Mouse (Mus musculus): ENCODE data around the gene Hrh2.

Gene Hrh2

DNA sequence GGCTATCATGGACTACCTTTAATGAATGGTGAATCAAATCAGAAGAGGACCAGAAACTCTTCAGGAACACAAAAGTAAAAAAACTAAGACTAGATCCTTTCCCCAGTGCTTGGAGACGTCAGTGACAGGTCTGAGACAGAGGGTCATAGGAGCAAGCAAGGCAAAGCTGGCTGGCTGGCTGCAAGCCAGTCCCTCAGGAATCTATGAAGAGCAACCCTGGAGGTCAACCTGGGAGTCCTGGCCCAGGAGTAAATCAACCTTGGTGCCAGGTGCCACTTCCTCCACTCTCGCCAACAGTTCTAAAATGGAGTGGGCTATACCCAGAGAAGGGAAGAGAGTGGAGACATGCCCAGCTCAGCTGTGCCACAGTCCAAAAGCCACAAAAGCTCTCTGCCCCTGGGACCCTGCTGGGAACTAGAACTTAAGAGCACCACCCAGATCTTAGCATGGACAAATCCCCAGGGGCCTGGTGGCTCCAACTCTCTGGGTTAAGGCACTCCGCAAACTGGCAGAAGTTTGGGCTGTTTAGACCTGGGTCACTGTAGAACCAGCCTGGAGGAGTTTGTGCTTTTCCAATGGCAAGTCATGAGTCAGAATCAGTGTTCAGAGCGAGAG lies 15.4 kb upstream of the Hrh2 start:
- DNase-seq (ENCODE audit: extremely low spot score, low read depth, low spot score), result no peak

DNA sequence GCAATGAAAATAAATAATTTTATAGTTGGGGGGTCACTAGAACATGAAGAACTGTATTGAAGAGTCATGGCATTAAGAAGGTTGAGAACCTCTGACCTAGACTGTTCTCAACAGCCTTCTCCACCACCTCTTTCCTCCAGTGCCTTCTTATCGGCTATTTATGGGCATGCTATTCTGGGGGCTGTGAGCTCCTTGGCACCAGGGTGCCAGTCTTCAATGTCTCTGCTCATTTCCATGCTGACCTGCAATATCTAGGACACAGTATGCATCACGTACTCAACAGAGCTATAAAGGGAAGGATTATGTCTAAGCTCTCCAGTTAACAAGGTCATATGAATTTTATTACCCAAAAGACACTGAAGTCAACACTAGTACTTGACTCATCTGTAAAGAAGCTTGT lies 14.6 kb upstream of the Hrh2 start:
- no peak for DNase-seq (ENCODE audit: extremely low spot score, low read depth, low spot score)

DNA sequence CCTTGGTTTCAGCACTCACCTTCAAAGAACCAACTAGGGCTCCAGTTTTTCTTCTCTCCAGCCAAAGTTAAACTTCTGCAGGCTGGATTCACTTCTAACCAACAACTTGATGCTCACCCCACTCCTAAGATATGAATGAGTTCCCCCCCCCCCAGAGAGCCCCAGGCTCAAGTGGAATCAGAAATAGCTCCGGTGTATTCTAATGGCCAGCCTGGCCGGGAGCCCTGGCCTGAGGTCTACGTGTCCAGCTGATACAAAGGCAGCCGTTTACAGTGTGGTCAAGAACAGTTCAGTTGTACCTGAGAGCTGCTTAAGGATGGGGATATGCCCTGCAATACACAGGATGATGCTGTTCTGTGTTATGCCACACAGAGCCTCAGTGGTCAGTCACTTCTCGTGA lies 13.3 kb upstream of the Hrh2 start:
- DNase-seq (ENCODE audit: extremely low spot score, low read depth, low spot score), result no peak

- no peak for DNase-seq (ENCODE audit: extremely low spot score, low read depth, low spot score)
Measured at GRCm38 (mm10) chr13:54179971-54180370, 12.0 kb upstream of the Hrh2 start.

DNA sequence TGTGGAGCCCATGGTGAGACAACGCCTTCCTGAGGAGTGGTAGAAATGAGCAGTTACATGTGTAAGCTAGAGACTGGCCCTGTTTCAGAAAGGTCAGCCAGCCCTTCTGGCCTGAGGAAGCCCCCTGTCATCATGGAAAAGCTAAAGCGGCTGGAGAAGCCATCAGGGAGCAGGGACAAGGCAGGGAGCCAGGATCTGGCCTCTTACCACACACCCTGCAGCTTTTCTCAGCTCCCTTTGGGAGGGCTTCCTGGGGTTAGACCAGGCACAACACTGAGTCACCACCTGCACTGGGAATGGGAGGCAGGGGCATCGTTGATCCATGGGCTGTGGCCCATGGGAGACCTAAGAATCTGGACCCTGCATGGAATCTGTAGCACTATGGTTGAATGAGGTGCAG lies 11.5 kb upstream of the Hrh2 start:
- DNase-seq (ENCODE audit: extremely low spot score, low read depth, low spot score), result no peak

DNA sequence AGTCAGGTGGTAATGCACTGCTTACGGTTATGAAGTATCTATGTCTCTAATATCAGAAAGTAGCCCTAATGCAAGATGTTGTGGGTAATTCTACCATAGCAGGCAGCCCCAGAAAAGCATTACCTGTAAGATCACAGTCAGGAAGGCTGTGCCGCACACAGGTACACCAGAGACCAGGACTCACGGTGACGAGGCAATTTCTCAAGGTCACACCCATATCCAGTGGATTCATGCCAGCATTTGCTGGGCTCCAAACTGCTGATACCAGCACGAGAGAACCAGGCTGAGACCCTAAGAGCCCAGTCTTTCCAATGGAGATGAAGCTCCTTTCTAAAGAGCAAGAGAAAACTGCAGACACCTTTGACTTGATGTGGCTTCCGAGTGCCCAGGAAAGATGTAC lies 10.6 kb upstream of the Hrh2 start:
- DNase-seq (ENCODE audit: extremely low spot score, low read depth, low spot score), result no peak

- DNase-seq (ENCODE audit: extremely low spot score, low read depth, low spot score), result no peak
Measured at GRCm38 (mm10) chr13:54181947-54182346, 10.0 kb upstream of the Hrh2 start.

DNA sequence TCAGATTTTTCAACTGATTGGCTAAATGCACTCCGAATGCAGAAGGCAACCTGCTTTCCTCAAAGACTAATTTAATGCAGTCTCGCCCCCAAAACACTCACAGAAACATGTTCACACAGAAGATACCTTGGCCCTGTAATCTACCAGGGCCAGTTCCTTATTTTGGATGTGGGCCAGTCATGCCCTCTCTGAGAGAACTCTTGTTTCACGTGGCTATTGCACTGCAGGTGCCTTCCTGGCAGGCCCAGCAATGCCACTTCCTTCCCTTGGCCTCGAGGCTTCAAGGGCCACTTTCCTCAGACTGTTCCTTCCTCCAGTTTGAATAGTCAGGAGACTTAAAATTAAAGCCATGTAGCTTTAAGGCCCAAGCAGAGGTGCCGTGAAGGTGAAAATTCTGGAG lies 5.5 kb upstream of the Hrh2 start:
- DNase-seq (ENCODE audit: extremely low spot score, low read depth, low spot score), result no peak

DNA sequence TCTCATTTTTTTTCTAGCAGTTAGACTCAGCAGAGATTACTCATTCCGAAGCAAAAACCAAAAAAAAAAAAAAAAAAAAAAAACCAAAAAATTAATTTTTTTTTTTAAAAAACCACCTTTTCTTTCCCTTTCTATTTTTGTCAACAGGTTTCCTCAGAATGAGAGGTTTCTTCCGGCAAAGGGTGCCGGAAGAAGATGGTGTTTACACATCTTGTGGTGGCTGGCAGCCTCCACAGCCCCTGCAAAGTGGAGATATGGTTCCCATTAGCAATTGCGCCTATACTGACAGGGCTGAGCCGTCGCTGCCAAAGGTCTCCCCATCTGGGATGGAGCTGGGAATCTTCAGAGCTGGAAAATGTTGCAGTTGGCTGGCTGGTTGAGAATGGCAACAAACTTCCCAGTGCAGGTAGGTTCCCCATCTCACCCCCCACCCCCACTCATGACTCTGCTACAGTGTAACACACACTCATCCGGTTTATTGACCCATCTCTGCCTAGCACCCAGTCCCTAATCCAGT lies 3.7 kb upstream of the Hrh2 start:
- no peak for DNase-seq (ENCODE audit: extremely low spot score, low read depth, low spot score)

GRCm38 (mm10) chr13:54189896-54190295 lies 2.0 kb upstream of the Hrh2 start:
- peak; percentile 66 for DNase-seq (ENCODE audit: extremely low spot score, low read depth, low spot score)

- no peak for DNase-seq (ENCODE audit: extremely low spot score, low read depth, low spot score)
Measured at GRCm38 (mm10) chr13:54191181-54191580, 748 bp upstream of the Hrh2 start.

DNA sequence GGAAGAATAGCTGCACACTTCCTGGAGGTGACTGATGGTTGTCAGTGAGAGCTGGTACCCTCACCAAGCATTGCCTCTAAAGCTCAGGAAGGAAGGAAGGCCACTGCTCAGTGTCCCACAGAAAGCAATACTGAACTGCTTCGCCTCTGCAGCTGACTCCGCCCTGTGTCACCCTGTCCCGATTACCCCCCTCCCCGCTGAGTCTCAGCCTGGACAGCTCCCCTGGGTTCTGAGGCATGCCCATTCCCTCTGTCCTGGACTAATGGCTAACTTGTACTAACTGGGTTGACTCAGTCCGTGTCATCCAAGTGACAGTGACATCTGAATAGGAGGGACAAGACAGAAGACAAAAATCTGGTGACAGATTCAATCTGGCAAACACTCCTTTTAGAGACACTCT lies 1.7 kb downstream of the Hrh2 start:
- no peak for DNase-seq (ENCODE audit: extremely low spot score, low read depth, low spot score)

DNA sequence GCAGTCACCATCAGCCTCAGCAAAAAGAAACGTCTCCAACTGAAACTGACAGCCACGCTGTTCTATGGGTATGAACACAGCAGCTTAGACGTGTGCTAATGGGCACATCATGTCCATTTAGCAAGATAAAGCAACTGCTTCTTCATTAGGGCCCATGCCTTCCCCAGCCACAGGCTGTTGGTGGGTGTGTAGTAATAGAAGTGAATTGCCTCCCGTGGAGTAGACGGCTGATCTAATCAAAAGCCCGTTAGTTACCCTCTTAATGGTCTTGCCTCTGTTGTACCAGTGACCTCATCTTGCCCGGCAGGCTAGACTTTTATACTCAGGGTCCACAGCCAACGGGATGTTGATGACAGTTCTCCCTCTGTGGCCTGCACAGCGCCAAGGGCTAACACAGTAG lies 7.1 kb downstream of the Hrh2 start:
- no peak for DNase-seq (ENCODE audit: extremely low spot score, low read depth, low spot score)

- DNase-seq (ENCODE audit: extremely low spot score, low read depth, low spot score), result no peak
Measured at GRCm38 (mm10) chr13:54202458-54202857, 10.5 kb downstream of the Hrh2 start.

GRCm38 (mm10) chr13:54203419-54203818 lies 11.5 kb downstream of the Hrh2 start:
- DNase-seq (ENCODE audit: extremely low spot score, low read depth, low spot score), result no peak

GRCm38 (mm10) chr13:54205195-54205594 lies 13.3 kb downstream of the Hrh2 start:
- DNase-seq (ENCODE audit: extremely low spot score, low read depth, low spot score), result no peak

DNA sequence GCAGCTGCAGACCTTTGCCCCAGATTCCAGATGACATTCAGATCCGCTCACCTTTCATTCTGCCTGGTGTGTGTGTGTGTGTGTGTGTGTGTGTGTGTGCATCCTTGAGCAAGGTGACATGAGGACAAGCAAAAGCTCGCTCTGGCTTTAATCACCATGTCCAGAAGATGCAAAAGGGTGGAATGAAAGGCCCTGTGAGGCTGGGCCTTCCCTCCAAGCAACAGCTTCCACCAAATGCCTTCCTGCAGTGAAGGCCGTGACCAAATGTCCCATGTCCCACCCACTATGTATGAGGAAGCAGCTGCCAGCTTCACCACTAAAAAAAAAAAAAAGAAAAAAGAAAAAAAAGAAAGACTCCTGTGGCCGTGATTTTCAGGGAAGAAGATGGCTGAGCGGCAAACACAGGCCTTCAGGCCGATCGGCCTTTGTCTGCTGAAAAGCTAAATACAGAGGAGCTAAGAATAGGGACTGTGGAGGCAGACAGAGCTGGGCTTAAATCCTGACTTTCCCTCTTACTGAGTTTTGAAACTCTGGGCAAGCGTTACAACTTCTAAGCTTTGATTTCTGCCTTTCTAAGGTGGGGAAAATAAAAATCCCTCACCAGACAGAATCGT lies 14.3 kb downstream of the Hrh2 start:
- no peak for DNase-seq (ENCODE audit: extremely low spot score, low read depth, low spot score)

- DNase-seq (ENCODE audit: extremely low spot score, low read depth, low spot score), result no peak
Measured at GRCm38 (mm10) chr13:54209476-54210253, 17.7 kb downstream of the Hrh2 start.

DNA sequence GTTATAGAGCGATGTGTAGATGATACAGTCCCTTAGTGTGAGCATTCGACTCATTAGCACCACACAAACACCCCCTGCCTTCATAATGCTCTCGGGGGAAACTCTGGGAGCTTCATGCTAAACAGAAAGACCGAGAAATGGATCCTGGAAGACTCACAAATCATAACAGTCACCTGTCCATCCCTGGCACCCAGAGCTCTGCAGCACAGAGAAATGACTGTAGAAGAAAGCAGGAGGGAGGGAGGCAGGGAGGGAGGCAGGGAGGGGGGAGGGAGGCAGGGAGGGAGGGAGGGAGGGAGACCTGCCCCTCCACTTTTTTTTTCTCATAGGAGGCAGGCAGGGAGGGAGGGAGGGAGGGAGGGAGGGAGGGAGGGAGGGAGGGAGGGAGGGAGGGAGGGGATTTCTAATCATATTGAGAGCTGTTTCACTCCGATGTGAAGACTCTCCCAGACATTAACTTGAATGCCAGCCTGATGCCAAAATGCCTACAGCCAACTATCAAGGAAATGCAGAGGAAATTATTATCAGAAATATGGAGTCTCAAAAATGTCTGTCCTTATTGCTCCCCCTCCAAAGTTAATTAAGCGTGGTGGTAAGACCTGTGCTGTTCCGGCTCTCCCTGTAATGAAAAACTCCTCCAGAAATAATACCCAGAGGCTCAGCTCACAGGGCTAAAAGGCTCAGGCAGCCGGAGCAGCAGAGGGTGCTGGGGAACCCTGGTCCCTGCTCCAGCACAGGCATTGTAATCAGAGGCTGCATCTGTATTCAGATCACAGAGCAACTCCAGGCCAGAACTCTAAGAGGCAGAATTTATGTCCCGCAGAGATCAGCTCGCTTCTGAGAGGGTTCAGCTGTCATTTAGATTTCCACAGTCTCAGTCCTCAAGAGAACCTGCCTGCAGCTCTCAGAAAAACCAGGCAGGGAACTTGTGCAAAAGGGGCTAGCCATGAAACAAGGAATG lies 19.9 kb downstream of the Hrh2 start:
- no peak for DNase-seq (ENCODE audit: extremely low spot score, low read depth, low spot score)

GRCm38 (mm10) chr13:54212516-54212915 lies 20.6 kb downstream of the Hrh2 start:
- DNase-seq (ENCODE audit: extremely low spot score, low read depth, low spot score), result no peak

DNA sequence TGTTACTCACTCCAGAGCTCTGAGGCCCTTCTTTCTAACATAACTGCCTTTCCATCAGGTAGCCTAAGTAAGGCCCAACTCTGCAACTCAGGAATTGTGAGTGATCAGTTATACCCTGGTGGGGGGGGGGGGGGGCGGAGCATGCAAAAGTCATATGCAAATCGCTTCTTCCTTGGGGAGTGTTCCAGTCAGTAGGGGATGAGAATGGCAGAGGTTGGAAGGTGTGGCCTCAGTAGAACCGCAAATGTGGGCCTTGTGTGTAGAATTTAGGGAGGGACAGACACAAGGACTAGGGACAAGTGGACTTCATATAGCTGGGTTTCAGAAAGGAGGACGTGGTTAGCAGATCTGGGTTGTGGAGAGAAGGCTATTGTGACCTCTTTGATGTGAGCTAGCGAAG lies 23.3 kb downstream of the Hrh2 start:
- no peak for DNase-seq (ENCODE audit: extremely low spot score, low read depth, low spot score)
